Mouse (Mus musculus) myocyte (in vitro differentiated cells): Measurements from ENCODE around the gene Palld.

Experiments used
- CEBPB ChIP-seq: IDR thresholded peaks from 2 replicates; pipeline ENCODE4 v1.6.1; 2011; ENCODE audit warnings: mild to moderate bottlenecking, moderate library complexity; ENCODE audit not compliant: poor library complexity, insufficient read depth, severe bottlenecking
- E2F4 ChIP-seq: IDR thresholded peaks from one replicate; pipeline ENCODE4 v1.6.1; 2011; ENCODE audit warnings: mild to moderate bottlenecking, control low read depth, moderate library complexity; ENCODE audit not compliant: insufficient read depth
- MAX ChIP-seq: IDR thresholded peaks from one replicate; pipeline ENCODE4 v1.6.1; 2011; ENCODE audit warnings: low read depth, mild to moderate bottlenecking, control low read depth
- MYOD1 ChIP-seq, 3 experiments: IDR thresholded peaks; one replicate each; pipeline ENCODE4 v1.6.1; 2011; ENCODE audit warnings: control low read depth in 2 of 3, low read depth in 2 of 3, mild to moderate bottlenecking in 2 of 3, moderate library complexity in 1 of 3; ENCODE audit not compliant: insufficient read length in 2 of 3, control insufficient read depth in 1 of 3
- MYOG ChIP-seq, 3 experiments: IDR thresholded peaks; one replicate each; pipeline ENCODE4 v1.6.1; 2011; ENCODE audit warnings: control low read depth in 2 of 3, low read depth in 2 of 3, mild to moderate bottlenecking in 2 of 3; ENCODE audit not compliant: insufficient read length in 2 of 3, control insufficient read depth in 1 of 3, insufficient read depth in 1 of 3
- POLR2A ChIP-seq: IDR thresholded peaks from one replicate; pipeline ENCODE4 v1.6.1; 2011; ENCODE audit warnings: low read depth, mild to moderate bottlenecking, control low read depth, moderate library complexity; ENCODE audit not compliant: insufficient read length
- POLR2AphosphoS2 ChIP-seq: IDR thresholded peaks from one replicate; pipeline ENCODE4 v1.6.1; 2011; ENCODE audit warnings: low read depth, control low read depth; ENCODE audit not compliant: insufficient read length
- REST ChIP-seq: IDR thresholded peaks from one replicate; pipeline ENCODE4 v1.6.1; 2011; ENCODE audit warnings: mild to moderate bottlenecking, control low read depth, moderate library complexity; ENCODE audit not compliant: insufficient read depth, insufficient read length
- SRF ChIP-seq: IDR thresholded peaks from one replicate; pipeline ENCODE4 v1.6.1; 2011; ENCODE audit warnings: low read depth; ENCODE audit not compliant: control insufficient read depth, insufficient read length
- TCF12 ChIP-seq: IDR thresholded peaks from one replicate; pipeline ENCODE4 v1.6.1; 2011; ENCODE audit warnings: mild to moderate bottlenecking, control low read depth; ENCODE audit not compliant: poor library complexity, insufficient read depth, severe bottlenecking
- TCF3 ChIP-seq: IDR thresholded peaks from one replicate; pipeline ENCODE4 v1.6.1; 2011; ENCODE audit warnings: low read depth, control low read depth; ENCODE audit not compliant: insufficient read length
- USF1 ChIP-seq: IDR thresholded peaks from one replicate; pipeline ENCODE4 v1.6.1; 2011; ENCODE audit warnings: low read depth, mild to moderate bottlenecking, control low read depth, moderate library complexity

DNA sequence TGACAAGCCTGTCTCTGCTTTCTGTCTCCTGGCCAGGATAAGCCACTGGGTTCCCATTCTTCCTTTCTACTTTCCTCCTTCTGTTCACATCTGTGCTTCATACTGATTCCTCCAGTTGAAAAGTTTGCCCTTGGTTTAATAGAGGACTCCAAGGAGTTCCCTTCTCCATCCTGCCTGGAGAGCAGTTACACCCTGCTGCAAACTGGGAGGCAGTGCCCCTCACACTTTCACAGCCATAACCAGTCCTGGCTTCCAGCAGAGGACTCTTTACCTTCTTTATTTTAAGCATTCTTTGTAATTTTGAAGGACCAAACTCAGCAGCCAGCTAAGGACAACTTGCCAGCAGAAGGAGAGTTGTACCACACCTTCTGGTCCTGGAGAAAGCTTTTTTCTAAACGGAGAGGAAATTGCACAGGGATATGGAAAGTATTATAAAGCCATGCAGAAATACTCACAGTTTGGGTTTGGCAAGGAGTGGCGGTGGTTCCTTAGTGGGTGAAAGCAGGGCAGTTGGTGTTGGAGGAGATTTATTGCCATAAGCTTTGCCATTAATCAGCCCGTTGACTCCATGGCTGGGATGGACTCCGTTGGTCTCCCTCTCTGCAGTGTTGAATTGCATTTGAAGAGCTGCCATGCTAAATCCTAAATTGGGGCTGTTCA lies 218.1 kb downstream of the Palld start:
- TF ChIP-seq MAX (no peak), REST (no peak), E2F4 (no peak), TCF12 (no peak), POLR2A (no peak), USF1 (no peak), POLR2AphosphoS2 (no peak), SRF (no peak), MYOG (IDR thresholded peaks at IDR 0.05; ENCODE audit: control insufficient read depth in 1 of 3, insufficient read depth in 1 of 3, insufficient read length in 2 of 3, low read depth in 2 of 3) (no peak), CEBPB (no peak), MYOD1 (IDR thresholded peaks at IDR 0.05; ENCODE audit: control insufficient read depth in 1 of 3, insufficient read length in 2 of 3, low read depth in 2 of 3) (no peak), TCF3 (no peak)
